Mouse (Mus musculus): Measurements from ENCODE around the gene Zcchc7.

The Zcchc7 gene

DNA sequence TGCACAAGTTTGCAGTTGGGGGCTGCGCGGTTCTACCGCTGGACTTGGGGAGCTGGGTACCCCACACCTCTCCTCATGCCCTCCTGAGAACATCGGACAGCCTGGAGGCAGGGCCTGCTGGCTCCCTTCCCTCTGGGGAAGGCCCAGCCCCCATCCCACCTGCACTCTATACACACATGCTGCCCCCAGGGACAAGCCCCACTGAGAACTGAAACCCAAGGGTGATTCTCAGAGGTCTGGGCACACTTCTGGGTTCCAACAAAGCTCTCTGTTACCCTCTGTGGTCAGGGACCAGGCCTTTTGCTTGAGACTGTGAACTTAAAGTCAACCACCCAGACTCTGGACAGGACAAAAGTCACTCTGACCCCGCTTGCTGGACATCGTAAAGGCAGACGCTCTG, 214.4 kb downstream of the Zcchc7 start:
- no peak for DNase-seq

DNA sequence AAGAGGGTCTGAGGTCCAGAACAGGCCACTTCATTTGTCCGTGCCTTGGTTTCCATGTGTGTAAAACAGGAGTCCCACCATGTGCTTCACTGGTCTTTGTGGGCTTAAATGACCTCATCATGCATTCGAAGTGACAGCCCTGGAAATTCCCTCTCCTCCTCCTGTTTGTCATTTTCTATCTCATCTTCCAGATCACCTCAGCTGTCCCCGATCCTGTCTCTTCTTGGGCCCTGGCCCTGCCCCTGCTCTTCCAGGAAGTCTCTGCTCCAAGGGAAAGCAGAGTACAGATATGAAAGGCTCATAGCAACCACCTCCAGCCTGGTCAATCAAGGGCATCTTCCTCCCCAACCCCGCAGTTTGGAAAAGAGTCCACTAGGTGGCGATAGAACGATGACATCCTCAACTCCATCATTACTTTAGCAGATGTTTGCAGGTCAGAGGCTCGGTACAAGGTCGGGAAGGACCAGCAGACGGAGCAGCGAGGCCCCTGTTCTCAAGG, 215.0 kb downstream of the Zcchc7 start:
- peak; percentile 73 for DNase-seq

DNA sequence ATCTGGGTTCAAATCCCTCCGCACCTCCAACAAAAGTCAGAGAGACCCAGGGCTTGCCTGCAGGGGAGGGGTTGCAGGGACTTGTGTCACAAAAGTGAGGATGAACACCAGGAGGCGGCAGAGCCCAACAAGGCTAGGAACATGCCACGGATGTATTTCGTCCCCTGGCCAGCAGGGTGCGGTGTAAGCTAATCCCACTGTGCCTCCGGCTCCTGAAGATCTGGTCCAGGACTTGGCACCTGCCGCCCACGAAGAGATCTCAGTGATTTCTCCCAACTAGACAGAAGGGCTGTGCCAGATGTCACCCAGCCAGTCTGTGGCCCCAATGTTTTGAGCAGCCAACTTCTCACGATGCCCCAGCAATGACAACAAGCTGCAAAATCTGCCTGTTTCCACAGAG, 217.8 kb downstream of the Zcchc7 start:
- peak; percentile 92 for DNase-seq

DNA sequence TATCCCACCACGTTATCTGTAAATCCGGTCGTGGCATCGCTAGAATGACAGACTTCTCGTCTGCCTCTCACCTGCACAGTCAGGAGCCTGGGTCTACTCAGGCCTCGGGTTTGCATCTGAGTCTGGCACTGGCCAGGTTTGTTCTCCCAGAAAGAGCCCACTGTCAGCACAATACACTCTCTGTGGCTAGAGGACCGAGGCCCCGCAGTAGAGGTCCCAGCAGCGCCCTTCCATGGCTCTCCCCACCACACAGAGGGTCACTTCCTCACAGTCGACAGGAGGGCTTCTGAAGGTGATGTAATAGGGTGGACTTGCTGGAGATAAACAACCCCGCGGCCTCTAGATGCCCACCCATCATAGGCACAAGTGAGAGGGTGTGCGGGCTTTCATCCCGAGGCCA, 218.2 kb downstream of the Zcchc7 start:
- DNase-seq = no peak

DNA sequence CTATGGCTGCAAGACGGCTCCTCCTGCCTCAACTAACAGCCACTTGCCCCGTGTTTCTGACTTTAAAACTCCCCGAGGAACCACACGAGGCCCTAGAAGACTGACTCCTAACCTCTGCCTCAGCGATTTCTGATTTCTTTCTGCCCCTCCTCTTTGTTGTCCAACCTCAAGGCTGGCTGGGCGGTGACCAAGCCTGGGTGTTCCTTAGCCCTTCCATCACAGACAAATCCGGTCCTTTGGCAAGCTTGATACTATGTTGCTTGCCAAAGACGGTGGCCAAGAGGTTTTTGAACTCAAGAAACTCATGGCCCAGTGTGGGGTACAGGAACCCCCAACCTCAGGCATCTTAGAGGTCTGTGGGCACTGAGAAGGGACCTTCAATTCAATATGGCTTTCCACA, 218.7 kb downstream of the Zcchc7 start:
- no peak for DNase-seq

DNA sequence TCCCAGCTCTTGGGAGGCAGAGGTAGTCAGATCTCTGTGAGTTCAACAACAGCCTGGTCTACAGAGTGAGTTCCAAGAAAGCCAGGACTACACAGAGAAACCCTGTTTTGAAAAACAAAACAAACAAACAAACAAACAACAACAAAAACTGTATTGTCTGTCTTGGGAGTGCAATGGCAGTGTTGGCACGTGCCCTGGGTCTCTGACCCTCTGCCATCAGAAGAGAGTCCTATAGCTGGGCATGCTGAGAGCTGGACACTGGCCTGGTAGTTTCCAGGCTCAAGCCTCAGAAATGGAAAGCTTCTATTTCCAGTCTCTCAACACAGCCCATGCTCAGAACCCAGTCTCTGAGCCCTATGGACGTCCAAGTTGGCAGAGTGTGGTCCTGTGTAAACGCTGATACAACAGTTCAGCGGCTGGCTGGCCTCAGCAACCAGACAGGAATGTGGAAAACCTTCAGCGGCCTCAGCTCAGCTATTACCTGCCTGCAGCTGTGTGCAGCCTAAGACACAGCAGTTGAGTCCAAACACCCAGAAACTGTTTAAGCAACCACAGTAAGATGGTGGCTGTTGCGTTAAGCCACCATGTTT, 220.4 kb downstream of the Zcchc7 start:
- DNase-seq = no peak

DNA sequence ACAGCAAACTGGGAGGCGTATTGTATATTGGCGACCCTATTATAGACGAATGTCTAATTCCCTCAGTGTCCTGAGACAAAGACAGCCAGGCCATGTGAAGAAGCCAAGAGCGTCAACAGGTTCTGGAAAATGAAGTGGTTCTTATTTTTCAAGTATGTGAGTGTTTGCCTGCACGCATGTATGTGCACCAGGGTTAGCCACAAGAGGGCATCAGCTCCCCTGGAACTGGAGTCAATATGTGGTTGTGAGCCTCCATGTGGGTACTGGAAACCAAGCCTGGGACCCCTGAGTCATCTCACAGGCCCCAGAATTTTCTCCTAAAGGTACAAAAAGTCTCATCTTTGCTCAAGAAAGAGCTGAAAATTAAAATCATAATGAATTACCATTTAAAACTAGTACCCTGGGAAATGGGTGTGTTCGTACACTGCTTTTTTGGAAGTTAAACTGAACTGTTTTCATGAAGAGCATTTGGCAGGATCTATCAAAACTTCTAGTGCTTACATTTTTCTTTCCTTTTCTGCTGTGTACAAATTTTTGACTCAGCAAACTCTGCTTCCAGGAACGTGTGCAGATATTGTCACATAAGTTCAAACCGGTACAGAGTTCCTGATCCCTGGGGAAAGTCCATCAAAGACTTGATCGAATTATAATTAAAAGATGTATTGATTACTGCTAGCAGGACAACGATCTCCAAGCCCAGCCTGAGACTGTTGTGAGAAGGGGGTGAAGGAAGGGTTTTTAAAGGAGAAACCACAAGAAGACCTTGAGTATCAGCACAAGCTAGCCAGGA, 221.4 kb downstream of the Zcchc7 start:
- DNase-seq = no peak

DNA sequence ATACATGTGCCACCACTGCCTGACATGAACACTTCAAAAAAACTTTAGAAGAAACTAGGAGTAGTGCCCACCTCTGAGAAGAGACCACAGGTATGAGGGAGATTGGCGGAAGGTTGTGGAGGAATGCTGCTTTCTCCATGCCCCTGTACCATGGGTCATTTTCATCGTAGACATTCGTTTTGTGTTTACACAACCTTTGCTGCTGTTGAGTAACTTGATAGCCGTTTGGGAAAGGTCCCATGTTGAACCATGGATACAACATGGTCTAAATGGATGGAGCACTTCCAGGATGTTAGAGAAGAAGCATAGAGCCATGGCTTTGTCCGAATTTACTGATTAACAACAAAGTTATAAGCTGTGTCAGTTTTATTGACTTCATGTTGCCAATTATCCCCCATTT, 222.5 kb downstream of the Zcchc7 start:
- no peak for DNase-seq

DNA sequence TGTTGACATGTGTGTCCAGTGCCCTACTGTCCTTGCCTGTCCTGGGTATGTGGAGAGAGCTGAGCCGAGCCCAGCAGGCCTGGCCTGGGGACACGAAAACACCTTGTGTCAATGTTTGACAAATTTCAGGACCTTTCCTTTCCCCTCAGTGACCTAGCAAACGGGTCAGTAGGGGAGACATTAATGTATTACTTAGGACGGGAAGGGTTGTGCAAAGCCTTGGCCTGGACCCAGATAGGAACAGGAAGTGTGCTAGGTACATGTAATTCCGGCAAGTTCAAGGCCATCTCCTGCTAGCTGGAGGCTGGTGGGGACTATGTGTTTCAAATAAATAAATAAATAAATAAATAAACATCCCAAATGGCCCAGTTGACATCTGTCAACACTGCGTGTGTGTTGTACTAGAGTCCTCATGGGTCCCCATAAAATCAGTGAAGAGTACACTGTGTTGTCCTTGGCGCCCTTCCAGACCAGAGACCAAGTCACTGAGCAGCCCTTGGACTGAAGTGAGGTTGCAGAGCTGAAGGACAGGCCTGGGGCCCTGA, 224.2 kb downstream of the Zcchc7 start:
- DNase-seq = peak; percentile 73

DNA sequence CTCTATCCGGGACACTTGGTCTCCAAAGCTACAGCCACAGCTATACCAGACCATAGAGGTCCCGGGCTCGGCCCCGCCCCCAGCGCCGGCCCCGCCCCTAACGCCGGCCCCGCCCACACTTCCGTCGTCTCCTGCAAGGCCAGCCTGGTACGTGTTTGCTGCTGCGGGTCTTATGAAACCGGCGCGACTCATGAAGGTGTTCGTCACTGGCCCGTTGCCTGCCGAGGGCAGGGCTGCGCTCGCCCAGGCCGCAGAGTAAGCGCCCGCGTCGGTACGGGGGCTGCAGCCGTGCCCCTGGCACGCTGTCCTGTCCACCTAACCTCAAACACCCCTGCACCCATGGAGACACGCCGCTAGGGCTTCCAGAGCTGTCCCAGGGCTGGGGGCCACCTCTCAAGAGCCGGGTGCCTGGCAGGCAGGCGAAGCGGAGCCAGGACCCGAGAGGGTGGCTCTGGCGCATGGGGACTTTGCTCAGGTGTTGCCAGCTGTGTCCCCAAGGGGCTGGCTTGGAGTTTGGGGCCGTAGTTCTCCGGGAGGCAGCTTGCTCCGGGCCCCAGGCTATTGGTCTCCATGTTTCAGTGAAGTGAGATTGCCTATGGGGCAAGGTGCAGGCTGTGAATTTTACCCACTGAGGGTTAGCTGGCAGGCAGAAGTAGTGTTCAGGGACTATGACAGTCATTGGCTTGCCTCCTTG, 225.8 kb downstream of the Zcchc7 start, which contains the start of gene Grhpr:
TSS of gene Grhpr (plus strand) at position 116 of the 694 bp plus-strand sequence.
- peak; percentile 94 for DNase-seq

Data from kidney, postnatal 10 days (tissue).